Mouse (Mus musculus): ENCODE measurements around the gene Sorl1. TPM values are rescaled to one million over a fixed set of nuclear protein-coding genes. Genes with fewer than 3 reads are reported as not detected.

The Sorl1 gene
- polyA plus RNA-seq, 1 experiment from 2014 or later = 5.8 TPM

DNA sequence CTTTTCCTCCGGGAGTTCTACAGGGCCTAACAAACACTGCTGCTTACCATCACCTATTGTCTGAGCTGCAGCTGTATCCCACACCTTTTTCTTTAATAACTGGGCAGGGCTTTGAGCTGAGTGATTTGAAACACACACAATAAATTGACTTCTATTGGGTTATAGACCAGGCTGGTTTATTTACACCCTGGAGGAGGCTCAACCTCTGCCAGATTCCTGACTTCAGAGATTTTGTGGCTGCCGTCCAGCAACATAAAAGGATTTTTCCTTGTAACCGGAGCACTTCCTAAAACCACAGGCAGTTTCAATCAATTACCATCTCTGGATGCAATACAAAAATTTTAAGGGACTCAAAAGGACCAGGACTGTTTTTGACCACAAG, 186.1 kb downstream of the Sorl1 start:
- Histone ChIP-seq H3K4me3 (no peak overlapping the region), H3K4me1 (peaks cover 55% of the 10 kb centered on the region), H3K9me3 (no peaks in the 10 kb centered on the region), H3K9ac (replicated peaks) (peak overlapping the region; percentile 28; the same call in 1 of the 2 replicates), H3K27me3 (0 out of 2 replicates have a peak, but pooled peaks cover 3% of the 10 kb centered on the region), H3K36me3 (no peaks in the 10 kb centered on the region), H3K4me2 (replicated peaks) (no peak overlapping the region), H3K27ac (replicated peaks) (peak overlapping the region; percentile 82)
- 38% methylated on average over 3 of the region's 3 CpGs for WGBS
- no peak for ATAC-seq (ENCODE audit: low FRiP score, low read depth)

DNA sequence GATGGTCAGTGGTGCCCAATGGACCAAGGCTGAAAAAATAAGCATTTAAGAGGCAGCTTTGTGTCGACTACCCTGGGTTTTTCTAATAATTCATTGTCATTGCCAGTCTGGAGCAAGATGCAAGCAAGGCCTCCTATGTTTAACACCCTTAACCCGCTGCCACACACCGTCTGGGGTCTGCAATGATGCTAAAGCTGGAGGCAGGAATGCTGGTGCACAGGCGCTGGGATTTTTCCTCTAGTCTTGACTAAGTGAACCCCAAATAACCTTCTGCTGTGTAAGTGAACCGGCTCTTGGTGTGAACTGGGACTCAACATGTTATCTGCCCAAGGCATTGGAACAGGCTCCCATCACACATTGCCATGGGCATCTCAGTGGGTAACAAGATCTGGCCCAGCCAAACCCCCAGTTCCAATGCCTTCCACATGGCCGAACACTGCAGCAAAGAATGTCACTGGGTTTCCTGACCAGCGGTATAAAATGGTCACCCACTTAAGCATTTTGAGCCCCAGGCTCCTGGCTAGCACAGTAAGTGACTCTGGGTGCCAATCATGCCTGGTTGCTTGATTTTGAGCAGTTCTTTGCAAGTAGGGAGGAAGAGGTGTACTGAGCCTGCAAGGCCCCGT, 186.6 kb downstream of the Sorl1 start:
- Histone ChIP-seq H3K4me1 (peaks cover 55% of the 10 kb centered on the region), H3K27ac (replicated peaks) (peak overlapping the region; percentile 82), H3K9ac (replicated peaks) (0 out of 2 replicates have a peak overlapping the region, but pooled peaks have one; percentile 20), H3K4me2 (replicated peaks) (no peak overlapping the region), H3K36me3 (no peaks in the 10 kb centered on the region), H3K9me3 (no peaks in the 10 kb centered on the region), H3K27me3 (0 out of 2 replicates have a peak, but pooled peaks cover 3% of the 10 kb centered on the region), H3K4me3 (no peak overlapping the region)
- WGBS = 65% methylated on average over 8 of the region's 8 CpGs
- ATAC-seq (ENCODE audit: low FRiP score, low read depth) = no peak

DNA sequence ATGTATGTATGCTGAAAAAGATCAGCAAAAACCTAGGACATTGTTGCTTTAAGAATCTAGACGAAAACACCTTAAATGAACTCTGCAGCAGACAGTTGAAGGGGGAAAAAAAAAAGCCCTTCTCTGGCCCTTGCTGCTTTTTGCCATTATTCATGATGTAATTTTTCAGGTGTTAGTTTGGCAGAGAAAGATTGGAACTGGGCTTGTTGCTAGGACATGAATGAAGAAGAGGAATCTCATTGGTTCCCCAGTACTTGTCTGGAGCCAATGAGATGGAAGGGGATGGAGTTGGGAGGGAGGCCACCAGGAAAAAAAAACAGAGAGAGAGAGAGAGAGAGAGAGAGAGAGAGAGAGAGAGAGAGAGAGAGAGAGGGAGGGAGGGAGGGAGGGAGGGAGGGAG, 187.5 kb downstream of the Sorl1 start:
- ATAC-seq (ENCODE audit: low FRiP score, low read depth) = no peak
- H3K27me3 ChIP-seq = 0 out of 2 replicates have a peak, but pooled peaks cover 3% of the 10 kb centered on the region
- H3K4me1 ChIP-seq = peaks cover 55% of the 10 kb centered on the region
- no peak overlapping the region for H3K9ac ChIP-seq (replicated peaks)
- H3K4me2 ChIP-seq (replicated peaks) = no peak overlapping the region
- no peak overlapping the region for H3K4me3 ChIP-seq
- 19% methylated on average over 1 of the region's 1 CpGs for WGBS
- no peak overlapping the region for H3K27ac ChIP-seq (replicated peaks)
- H3K9me3 ChIP-seq = no peaks in the 10 kb centered on the region
- H3K36me3 ChIP-seq = no peaks in the 10 kb centered on the region

DNA sequence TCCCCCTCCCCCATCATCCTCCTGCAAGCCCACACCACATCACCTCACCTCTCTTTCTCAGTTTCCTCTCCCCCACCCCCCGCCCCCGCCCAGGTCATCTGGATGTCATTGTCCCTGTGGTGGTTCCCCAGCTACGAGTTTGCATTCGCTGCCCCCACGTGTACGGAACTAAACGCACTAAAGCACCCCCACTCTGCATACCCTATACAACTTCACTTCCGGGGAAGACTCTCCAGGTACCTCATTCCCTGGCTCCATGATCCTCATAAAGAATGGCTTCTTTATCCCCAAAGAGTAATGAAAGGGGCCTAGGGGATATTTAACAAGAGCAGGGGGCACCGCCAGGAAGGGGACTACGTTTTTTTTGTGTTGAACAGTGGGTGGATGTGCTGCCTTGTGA, 188.1 kb downstream of the Sorl1 start:
- no peaks in the 10 kb centered on the region for H3K9me3 ChIP-seq
- peak overlapping the region; percentile 40 for H3K4me3 ChIP-seq
- H3K27ac ChIP-seq (replicated peaks) = peak overlapping the region; percentile 93
- H3K36me3 ChIP-seq = no peaks in the 10 kb centered on the region
- H3K4me1 ChIP-seq = peaks cover 55% of the 10 kb centered on the region
- peak; percentile 57; the same call in 1 of the 2 replicates for ATAC-seq (ENCODE audit: low FRiP score, low read depth)
- under 1% methylated on average over 10 of the region's 10 CpGs for WGBS
- 0 out of 2 replicates have a peak, but pooled peaks cover 3% of the 10 kb centered on the region for H3K27me3 ChIP-seq
- H3K4me2 ChIP-seq (replicated peaks) = peak overlapping the region; percentile 73
- peak overlapping the region; percentile 72 for H3K9ac ChIP-seq (replicated peaks)

DNA sequence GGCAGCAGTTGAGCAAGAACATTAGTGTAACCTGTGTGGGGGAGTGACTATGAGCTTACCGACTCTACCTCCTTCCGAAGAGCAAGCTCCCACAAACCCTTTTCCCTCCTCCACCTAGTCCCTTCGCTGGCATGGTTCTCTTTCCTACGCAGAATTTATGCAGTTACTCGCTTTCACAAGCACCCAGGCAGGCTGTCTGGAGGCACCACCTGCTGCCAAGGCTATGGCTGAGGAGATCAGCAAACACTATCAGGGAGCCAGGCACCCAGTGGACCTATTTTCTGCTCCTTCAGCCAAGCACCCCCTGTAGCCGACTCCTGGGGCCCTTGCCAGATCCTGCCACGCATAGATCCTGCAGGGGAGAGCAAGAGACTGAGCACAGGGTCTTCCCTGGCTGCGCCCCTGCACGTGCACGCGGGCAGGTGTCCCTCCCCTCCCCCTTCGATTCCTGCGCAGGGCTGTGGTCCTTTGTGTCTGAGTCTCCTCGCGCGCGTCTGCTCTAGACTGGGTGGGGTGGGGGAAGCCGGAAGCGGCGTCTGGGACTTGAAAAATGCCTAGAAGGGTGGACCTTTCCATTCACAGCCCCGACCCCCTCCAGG, 188.6 kb downstream of the Sorl1 start:
- peak; percentile 86 for ATAC-seq (ENCODE audit: low FRiP score, low read depth)
- Histone ChIP-seq H3K4me3 (peak overlapping the region; percentile 40), H3K36me3 (no peaks in the 10 kb centered on the region), H3K27ac (replicated peaks) (peak overlapping the region; percentile 93), H3K9ac (replicated peaks) (peak overlapping the region; percentile 72), H3K4me2 (replicated peaks) (peak overlapping the region; percentile 73), H3K9me3 (no peaks in the 10 kb centered on the region), H3K27me3 (0 out of 2 replicates have a peak, but pooled peaks cover 3% of the 10 kb centered on the region), H3K4me1 (peaks cover 55% of the 10 kb centered on the region)
- under 1% methylated on average over 21 of the region's 21 CpGs for WGBS

DNA sequence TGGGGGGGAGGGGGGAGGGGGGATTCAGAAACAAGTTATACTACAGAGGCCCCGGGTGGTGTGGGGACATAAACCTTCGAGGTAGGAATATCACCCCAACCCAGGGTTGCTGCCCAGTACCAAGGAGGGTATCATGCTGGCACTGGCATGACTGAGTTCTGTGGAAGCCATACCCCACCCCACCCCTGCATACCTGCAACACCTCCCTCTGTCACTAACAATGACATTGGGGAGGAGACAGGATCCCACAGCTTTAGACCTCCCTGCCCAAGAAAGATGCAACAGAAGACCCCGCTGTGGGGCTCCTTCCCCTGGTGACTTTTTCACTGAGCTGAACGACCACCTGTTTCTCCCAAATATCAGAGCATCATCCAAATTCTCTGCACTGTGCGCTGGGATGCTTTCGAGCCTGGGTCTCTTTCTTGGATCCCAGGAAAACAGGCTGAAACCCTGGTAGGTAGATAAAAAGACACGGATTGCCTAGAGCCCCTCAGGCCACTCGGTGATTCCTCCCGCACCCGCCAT, 189.2 kb downstream of the Sorl1 start:
- peak overlapping the region; percentile 40; the same call in 1 of the 2 replicates for H3K4me3 ChIP-seq
- H3K9me3 ChIP-seq = no peaks in the 10 kb centered on the region
- no peaks in the 10 kb centered on the region for H3K36me3 ChIP-seq
- 0 out of 2 replicates have a peak, but pooled peaks cover 3% of the 10 kb centered on the region for H3K27me3 ChIP-seq
- 16% methylated on average over 10 of the region's 10 CpGs for WGBS
- peak overlapping the region; percentile 93 for H3K27ac ChIP-seq (replicated peaks)
- peak overlapping the region; percentile 73 for H3K4me2 ChIP-seq (replicated peaks)
- ATAC-seq (ENCODE audit: low FRiP score, low read depth) = no peak
- peak overlapping the region; percentile 72 for H3K9ac ChIP-seq (replicated peaks)
- peaks cover 53% of the 10 kb centered on the region for H3K4me1 ChIP-seq

DNA sequence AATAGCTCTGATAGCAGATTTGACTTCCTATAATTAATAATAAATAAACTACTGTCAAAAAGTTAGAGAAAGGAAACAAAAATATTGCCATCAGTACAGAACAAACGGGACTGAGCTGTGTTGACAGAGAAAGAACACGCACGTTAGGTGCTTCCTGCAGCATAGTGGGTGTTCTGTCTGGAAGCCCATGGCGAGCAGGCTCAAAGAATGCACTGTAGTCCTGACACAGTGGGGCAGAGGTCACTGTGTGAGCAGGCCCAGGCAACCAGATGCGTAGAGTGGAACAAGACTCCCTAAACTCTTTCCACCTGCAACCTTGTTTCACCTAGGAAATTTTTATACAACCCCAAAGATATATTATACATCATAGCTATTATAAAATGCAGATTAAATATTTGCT, 194.1 kb downstream of the Sorl1 start:
- H3K4me3 ChIP-seq = no peak overlapping the region
- no peak overlapping the region for H3K9ac ChIP-seq (replicated peaks)
- 0 out of 2 replicates have a peak, but pooled peaks cover 3% of the 10 kb centered on the region for H3K27me3 ChIP-seq
- ATAC-seq (ENCODE audit: low FRiP score, low read depth) = no peak
- H3K9me3 ChIP-seq = no peaks in the 10 kb centered on the region
- WGBS = 69% methylated on average over 5 of the region's 5 CpGs
- H3K36me3 ChIP-seq = no peaks in the 10 kb centered on the region
- H3K4me1 ChIP-seq = peaks cover 14% of the 10 kb centered on the region
- no peak overlapping the region for H3K4me2 ChIP-seq (replicated peaks)
- no peak overlapping the region for H3K27ac ChIP-seq (replicated peaks)

DNA sequence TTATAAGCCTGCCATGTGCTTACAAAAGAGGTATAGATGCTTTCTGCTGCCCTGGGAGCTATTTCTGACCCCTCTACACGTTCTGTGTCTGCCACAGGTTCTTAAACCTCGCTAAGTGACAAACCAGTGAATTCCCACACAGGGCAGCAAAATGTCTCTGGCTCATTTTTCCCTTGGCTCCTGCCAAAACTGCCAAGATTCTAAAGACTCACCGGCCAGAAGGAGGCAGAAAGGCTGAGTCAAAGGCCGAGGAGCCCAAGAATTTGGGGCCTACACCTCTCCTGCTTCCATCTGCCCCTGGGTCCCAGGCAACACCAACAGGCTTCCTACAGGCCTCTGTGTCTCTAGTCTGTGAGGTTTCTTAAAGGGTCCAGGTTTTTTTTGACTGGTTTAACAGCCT, 198.4 kb downstream of the Sorl1 start:
- no peak for ATAC-seq (ENCODE audit: low FRiP score, low read depth)
- no peak overlapping the region for H3K27ac ChIP-seq (replicated peaks)
- no peaks in the 10 kb centered on the region for H3K27me3 ChIP-seq
- H3K4me1 ChIP-seq = peaks cover 3% of the 10 kb centered on the region; the same call in 1 of the 2 replicates
- no peaks in the 10 kb centered on the region for H3K9me3 ChIP-seq
- no peaks in the 10 kb centered on the region for H3K36me3 ChIP-seq
- no peak overlapping the region for H3K9ac ChIP-seq (replicated peaks)
- 79% methylated on average over 4 of the region's 4 CpGs for WGBS
- no peak overlapping the region for H3K4me3 ChIP-seq
- no peak overlapping the region for H3K4me2 ChIP-seq (replicated peaks)

DNA sequence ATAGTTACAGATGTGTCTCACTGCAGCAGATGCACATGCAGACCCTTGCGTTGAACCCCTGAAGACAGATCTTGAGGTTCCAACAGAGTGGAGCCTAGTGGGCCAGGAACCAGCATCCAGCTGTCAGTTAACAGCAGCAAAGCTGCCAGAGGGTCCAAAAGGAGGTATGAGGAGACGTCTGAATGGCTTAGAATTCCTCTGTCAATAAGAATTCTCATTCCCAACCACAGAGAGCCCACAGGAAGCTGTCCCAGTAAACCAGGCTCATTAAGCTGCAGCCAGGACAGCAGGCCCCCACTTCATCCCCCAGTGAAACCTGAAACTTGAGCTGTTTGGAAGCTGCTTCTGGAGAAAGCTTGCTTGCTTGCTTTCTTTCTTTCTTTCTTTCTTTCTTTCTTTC, 200.0 kb downstream of the Sorl1 start:
- H3K4me3 ChIP-seq = no peak overlapping the region
- H3K36me3 ChIP-seq = no peaks in the 10 kb centered on the region
- no peak for ATAC-seq (ENCODE audit: low FRiP score, low read depth)
- H3K27ac ChIP-seq (replicated peaks) = peak overlapping the region; percentile 36; the same call in 1 of the 2 replicates
- no peak overlapping the region for H3K9ac ChIP-seq (replicated peaks)
- H3K9me3 ChIP-seq = no peaks in the 10 kb centered on the region
- H3K4me2 ChIP-seq (replicated peaks) = no peak overlapping the region
- no peaks in the 10 kb centered on the region for H3K27me3 ChIP-seq
- H3K4me1 ChIP-seq = peaks cover 11% of the 10 kb centered on the region
- 45% methylated on average over 2 of the region's 2 CpGs for WGBS

DNA sequence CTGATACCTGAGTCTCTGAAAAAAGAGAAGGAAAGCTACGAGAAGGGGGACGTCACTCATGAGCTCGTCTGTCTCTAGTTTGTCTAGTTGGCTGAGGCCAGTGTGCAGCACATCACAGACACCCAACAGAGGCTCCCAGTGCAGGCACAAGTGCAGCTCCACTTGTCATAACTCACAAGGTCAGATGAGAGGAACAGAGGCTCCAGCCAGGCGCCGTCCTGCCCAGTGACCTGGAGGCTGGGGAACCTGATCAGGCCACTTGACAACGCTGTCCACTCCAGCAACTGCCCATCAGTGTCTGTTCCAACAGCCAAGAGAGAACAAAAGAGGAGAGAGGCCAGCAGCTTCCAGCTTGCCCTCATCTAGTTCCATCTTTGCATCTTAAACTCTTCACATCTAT, 201.7 kb downstream of the Sorl1 start:
- H3K4me3 ChIP-seq = no peak overlapping the region
- WGBS = 83% methylated on average over 6 of the region's 6 CpGs
- peaks cover 27% of the 10 kb centered on the region for H3K4me1 ChIP-seq
- H3K9ac ChIP-seq (replicated peaks) = no peak overlapping the region
- H3K27me3 ChIP-seq = no peaks in the 10 kb centered on the region
- no peaks in the 10 kb centered on the region for H3K9me3 ChIP-seq
- no peak overlapping the region for H3K27ac ChIP-seq (replicated peaks)
- no peak overlapping the region for H3K4me2 ChIP-seq (replicated peaks)
- ATAC-seq (ENCODE audit: low FRiP score, low read depth) = no peak
- no peaks in the 10 kb centered on the region for H3K36me3 ChIP-seq

DNA sequence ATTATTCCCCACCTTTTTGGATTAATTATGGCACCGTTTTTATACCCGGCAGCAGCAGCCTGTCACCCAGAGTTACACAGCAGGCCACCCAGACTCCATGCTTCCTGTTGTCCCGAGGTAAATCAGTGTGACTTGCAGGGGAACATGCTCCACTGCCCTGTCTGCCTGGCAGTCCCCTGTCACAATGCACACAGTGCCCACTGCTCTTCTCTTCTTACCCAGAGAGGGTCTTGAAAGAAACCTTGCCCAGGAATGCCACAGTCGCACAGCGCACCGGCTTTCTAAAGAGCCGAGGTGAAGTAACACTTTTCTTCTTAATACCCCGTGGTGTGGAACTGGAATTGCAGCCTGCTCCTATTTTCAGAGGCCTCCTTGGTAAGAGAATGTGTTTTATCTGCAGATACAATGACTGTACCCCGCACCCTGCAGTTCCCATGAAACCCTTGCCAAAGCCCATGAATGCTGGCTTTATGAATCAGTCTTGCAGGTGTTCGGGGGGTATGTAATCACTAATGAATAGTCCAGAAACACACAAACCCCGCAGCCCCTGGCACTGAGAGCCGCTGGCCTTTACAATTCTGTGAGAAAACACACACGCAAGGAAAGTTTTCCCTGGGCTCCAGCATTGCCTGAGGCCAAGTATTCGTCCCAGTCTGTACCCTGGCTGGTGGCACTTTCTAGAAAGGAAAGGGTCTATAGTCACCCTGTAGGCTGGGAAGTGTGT, 205.3 kb downstream of the Sorl1 start:
- 33% methylated on average over 14 of the region's 14 CpGs for WGBS

More for the DNA sequence above, 205.3 kb downstream of the Sorl1 start:
- H3K36me3 ChIP-seq = no peaks in the 10 kb centered on the region
- no peak overlapping the region for H3K9ac ChIP-seq (replicated peaks)
- peak; percentile 73 for ATAC-seq (ENCODE audit: low FRiP score, low read depth)
- 0 out of 2 replicates have a peak overlapping the region, but pooled peaks have one; percentile 4 for H3K4me2 ChIP-seq (replicated peaks)
- H3K27me3 ChIP-seq = no peaks in the 10 kb centered on the region
- peak overlapping the region; percentile 71 for H3K27ac ChIP-seq (replicated peaks)
- H3K9me3 ChIP-seq = no peaks in the 10 kb centered on the region
- H3K4me3 ChIP-seq = no peak overlapping the region
- peaks cover 42% of the 10 kb centered on the region for H3K4me1 ChIP-seq
